Mouse (Mus musculus) retina, adult 2 months (tissue): Measurements from ENCODE around the gene Aifm2.

Source experiments
- DNase-seq: peaks from one replicate; pipeline ENCODE4 v3.0.0-alpha.2; 2012; ENCODE audit warnings: low read depth, low spot score

Aifm2 gene

DNA sequence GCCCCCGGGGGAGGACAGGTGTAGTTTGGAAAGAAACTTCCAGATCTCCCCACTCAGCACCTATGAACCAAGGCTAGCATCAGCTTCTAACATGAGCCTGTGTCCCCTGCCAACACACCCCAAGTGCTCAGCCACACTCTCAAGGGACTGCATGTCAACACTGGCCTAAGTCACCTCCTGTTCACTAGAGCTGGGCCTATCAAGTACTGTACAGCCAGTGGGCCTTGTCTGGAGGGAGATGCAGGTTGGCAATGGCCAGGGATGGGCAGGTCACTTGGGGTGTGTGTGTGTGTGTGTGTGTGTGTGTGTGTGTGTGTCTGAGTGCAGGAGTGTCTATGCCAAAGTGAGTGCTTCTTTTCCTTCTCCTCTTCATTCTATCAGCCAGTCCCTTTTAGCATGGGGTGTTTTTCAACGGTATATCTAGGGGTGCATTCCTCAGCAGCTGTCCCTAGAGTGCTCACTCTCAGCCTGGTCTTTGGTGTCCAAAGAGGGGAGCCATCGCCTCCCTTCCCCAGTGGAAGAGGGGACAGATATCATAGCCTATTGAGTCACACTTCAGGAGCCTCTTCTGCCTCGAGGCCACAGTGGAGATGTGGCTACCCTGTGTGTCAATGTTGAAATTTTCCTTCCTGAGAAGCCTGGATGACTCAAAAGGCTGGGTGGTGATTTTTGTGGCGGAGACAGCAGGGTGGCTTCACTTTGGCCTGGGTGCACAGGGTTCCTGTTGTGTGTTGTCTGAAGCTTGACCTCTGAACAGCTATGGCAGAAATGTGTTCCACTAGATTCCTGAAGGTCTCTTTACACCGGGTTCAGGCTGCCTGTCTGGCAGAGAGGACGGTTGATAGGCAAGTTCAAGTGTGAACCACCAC lies 1.2 kb downstream of the Aifm2 start:
- no peak for DNase-seq

DNA sequence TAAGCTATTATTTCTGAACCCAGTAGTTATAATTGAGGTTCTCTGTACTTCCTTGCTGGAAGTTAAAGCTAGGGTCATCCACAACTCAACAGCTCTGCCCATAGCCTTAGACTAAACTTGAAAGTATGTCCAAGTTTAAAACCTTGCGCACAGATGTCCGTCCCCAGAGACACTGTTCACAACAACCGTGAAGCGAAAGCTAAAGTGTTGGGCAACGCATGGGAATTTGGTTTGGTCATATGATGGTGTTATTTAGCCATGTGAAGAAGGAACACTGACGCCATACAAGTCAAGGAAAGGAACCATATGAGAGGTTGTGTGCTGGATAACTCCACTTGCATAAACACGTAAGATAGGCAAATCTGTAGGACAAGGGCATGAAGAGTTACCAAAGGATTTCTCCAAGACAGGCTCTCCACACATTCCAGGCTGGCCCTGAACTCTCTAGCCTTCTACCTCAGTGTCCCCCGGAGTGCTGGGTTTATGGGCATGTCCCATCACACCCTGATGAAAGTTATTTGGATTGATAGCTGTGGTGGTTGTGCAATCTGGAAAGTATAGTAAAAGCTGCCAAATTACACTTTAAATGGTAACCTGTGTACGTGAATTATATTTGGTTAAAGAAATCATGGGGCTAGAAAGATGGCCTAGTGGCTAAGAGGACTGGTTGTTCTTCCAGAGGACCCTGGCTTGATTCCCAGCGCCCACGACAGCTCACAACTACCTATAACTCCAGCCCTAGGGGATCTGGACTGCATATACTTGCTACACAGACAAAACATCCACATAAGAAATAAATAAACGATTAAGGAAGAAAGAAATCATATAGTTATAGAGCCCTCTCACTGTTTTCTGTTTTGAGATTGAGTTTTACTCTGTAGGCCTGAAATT lies 2.6 kb downstream of the Aifm2 start:
- DNase-seq, result no peak

DNA sequence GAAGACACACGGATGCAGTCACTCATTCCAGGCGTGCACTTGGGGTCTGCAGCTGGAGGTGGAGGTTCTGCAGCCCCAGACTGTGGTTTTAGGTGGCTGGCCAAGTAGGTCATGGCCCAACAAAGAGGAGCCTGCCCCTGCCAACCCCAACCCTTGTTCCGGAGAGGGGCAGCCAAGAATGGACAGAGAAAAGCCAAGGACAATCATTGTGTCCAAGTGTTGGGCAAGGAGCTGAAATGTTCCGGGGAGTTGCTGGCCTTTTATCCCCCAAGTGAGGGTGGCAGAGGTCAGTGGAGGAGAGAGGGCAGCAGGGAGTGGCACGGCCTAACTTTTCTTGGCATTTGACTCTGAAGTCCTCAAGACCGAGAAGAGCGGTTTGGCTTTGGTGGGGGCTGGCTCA lies 5.3 kb downstream of the Aifm2 start:
- DNase-seq, result no peak

DNA sequence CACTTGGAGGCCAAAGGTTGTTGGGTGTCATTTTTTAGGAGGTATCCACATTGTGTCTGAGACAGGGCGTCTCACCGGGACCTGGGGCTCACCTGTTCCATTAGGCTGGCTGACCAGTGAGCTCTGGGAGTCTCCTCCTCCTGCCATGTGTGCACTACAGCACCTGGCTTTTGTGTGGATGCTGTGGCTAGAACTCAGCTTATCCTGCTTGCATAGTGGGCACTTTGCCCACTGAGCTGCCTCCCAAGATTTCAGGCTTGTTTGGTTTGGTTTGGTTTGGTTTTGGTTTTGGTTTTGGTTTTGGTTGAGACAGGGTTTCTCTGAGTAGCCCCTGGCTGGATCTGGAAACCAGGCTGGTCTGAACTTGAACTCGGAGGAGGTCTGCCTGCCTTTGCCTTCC lies 7.2 kb downstream of the Aifm2 start:
- no peak for DNase-seq

DNA sequence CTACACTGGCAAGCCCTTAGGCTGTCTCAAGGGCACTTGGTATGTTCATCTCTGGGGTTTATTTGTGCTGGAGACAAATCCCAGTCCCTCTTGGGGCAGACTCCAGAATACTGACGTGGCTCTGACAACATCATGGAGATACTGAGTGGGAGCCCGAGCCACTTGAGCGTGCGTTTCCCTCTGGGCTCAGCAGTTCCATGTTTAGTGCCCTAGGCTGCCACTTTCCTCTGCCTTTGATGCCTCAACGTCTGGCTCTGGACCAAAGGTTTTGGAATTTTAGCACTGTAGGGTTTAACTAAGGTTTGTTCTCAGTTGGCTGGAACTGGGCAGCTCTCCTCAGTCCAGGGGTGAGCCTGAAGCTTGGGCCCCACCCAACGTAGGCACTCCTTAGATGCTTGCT lies 8.2 kb downstream of the Aifm2 start:
- no peak for DNase-seq

DNA sequence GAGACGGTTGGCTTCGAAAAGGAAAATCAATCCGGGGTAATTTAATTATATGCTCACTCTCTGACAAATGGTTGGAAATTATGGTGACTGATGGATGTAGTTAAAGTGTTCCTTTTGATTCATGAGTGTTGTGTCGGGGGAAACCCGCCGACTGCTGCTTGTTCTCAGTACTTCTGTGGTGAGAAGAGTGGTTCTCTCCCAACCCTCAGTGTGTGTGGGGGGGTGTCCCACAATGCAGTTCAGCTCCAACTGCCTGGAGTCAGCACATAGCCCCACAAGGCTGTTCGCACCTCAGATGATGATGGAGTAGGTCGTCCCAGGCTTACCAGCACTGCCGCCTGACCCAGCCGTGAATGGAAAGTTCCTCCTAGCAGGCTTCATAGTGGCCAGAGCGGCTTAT lies 14.1 kb downstream of the Aifm2 start:
- DNase-seq, result no peak

DNA sequence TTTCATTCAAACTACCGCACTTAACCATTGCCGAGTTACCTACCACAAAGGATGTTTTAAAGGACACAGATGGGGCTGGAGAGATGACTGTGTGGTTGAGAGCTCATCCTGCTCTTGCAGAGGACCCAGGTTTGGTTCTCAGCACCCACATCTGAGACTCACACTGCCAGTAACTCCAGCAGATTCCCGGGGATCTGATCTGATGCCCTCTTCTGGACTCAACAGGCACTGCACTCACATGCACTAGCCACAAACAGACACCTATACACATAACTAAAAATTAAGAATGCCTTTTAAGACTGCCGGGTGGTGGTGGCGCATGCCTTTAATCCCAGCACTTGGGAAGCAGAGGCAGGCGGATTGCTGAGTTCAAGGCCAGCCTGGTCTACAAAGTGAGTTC lies 15.1 kb downstream of the Aifm2 start:
- DNase-seq, result no peak

DNA sequence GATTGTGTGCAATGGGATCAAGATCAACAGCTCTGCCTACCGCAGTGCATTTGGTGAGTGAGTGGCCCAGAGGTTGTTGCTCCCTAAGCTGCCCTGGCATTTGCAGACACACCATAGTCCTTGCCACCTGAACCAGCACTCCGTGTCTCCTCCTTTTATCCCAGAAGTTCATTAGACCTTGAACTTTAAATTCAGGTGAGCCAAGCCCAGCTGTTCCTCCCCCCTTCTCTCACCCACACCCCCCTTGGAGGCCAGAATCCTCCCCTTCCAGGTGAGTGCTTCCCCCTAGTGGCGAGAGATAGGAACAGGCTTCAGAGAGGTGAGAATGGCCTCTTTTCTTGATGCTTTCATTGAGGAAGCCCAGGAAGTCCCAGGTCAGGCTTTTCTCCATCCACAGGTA lies 19.3 kb downstream of the Aifm2 start:
- DNase-seq, result peak; percentile 32

DNA sequence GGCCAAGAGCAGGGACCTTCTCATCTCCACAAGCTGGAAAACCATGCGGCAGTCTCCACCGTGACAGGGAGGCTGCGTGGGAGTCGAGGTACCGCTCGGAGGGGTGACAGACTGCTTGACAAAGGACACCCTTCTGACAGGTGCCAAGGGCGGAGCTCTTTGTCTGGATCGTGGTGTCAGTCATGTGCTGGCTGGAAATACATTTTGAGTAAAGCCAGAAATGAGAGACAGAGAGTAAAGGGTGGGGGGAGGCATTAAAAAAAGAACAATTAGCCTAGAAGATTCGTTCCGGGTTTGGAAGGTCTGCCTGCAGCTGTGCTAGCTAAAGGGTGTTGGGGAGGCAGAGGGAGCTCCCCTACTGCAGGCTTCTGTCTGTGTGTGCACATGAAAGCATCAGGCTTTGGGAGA lies 21.6 kb downstream of the Aifm2 start:
- DNase-seq, result no peak

DNA sequence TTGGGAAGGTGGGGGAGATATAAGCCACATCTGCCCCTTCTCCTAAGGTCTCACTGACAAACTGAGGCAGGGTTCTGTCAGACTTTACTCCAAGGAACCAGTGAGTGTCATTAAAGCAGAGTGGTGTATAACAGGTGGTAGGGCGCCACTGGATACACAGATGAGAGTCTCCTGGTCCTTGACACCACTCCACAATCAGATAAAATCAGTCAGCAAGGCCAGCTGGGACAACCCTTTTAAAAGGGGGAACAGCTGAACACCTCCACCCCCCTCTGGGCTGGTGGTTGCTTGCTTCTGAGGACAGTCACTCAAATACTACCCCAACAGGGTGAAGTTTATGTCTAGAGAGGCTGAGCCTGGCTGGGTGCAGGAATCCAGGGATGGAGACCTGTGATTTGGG lies 22.5 kb downstream of the Aifm2 start:
- no peak for DNase-seq

DNA sequence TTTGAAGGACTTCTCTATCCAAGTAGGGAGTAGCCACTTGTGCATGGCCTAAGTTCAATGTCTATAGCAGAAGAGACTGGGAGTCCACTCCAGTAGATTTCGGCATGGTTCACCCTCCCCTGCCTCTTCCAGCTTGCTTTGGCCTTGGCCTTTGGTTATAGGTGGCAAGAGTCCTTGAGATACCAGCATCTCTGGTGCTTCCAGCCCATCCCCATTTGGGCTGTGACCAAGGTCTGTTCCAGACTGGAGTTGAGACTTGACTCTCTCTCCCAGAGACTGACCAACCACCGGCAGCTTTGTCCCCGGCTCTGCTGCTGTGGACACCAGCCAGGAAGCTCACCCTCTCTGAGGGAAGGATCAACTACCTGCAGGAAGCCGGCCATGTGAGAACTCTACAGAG lies 23.1 kb downstream of the Aifm2 start:
- DNase-seq, result no peak

DNA sequence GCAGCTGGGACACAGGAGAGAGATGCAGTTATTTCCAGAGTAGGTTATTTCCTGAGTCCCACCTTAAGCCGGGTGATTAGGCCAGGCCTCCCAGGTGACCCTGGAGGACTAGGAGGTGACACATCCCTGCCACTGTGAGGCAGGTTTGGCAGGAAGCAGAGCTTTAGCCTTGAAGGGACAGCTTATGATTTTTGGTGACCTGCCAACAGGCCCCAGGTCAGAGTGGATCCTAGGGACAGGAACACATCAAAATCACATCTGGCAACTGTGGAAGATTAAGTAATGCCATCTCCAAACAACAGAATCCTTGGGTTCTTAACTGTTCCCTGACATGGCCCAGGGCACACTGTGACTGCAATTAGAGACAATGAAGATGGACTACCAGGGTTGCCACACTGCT lies 26.2 kb downstream of the Aifm2 start:
- DNase-seq, result no peak

DNA sequence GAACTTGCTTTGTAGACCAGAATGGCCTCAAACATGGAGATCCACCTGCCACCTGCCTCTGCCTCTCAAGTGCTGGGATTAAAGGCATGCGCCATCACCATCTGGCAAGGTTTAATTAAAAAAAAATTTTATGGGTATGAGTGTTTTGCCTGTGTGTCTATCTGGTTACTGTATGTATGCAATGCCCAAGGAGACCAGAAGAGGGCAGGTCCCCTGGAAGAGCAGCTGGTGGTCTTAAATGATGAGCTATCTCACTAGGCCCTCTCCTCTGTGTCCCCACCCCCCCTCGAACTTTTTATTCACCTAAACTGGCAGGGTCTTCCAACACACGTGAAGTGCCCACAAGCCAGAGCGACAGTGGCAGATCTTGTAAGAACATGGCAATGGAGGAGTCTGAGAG lies 26.8 kb downstream of the Aifm2 start:
- DNase-seq, result no peak

DNA sequence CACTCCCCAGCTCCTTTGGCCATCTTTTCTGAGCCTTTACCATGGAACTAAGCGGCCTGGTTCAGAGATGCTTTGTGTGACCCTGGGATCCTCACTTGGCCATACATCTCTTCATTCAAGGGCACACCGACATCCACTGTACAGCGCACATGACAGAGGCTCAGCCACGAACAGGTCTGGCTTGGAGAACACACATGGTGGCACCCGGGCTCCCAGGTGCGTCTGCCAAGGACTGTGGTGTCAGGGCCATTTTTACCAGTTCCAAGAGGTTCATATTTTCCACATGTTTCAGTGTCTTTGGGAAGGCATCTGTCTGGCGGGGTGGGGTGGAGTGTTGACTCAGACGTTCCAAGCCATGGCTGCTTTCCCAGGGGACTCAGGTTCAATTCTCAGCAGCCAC lies 27.3 kb downstream of the Aifm2 start:
- no peak for DNase-seq

DNA sequence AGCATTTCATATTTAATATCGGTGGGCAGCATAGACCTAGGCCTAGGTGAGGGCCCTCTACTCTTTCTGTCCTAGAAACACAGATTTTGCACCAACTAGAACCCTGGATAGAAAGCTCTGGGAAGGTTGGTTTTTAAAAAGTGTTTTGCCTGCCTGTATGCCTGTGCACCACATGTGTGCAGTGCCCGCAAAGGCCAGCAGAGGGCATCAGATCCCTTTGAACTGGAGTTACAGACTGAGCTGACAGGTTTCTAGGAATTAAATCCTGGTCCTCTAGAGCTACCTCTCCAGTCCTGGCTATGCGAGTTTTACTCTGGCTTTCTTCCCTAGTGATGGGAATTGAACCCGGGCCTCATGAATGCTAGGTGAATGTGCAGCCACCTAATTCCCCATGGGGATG lies 30.1 kb downstream of the Aifm2 start:
- no peak for DNase-seq

DNA sequence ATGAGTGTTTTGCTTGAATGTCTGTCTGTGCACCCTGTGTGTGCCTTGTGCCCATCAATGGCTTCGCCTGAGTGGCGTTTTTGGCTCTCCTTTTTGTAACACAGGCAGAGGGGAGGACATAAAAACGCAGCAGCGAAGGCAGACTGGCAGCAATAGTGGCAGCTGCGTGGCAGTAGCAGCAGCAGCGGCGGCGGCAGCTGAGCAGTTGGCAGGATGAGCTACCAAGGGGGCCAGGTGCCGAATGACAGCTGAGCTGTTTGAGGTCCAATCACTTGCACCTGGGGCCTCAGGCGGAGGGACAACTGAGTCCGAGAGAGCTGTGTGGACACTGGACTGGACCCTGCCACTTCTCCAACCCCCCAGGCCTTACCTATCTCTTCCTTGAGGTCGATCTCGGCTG lies 32.2 kb downstream of the Aifm2 start:
- DNase-seq, result no peak

DNA sequence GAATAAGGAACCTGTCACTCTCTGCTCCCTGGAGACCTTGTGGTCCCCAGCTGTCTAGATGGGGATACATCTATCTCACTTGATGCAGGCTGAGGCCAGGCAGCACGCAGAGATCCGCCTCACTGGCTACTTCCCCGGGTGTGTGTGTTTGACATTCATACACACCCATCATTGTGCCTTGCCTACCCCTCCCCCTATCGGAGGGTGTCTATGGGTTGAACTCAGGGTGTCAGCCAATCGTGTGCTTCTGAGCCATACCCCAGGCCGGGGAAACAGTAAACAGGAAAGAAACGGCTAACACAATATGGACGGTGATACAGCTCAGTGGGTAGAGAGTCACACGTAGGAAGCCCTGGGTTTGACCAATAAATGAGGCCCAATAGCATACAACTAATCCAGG lies 35.0 kb downstream of the Aifm2 start:
- no peak for DNase-seq

DNA sequence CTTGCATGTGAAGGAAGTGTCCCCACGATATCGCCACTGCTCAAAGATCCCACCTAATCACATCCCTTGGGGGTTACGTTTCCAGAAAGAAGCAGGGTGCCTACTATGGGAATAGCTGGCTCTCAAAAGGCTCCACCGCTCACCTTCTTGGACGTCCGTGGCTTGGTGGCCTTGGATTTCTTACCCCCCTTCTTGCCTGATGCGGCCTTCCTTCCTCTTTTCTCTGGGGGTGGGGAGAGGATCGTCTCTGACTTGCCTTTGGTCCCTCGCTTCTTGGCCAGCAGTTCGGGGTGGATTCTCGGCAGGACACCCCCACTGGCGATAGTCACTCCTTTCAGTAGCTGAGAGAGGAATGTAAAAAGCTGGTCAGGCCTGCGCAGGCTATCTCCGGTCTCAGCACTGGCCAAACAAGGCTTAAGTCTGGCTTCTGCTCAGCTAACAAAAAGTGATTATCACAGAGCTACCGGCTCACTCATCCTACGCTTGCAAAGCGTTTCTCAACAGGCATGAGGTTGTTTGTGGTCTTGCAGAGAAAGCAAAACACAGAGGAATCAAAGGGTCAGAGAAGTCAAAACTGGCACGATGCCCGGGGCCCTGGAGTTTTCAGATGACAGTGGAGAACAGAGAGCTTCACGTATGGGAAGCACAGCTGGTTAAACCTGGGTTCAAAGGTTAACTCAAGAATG lies 36.6 kb downstream of the Aifm2 start:
- DNase-seq, result no peak

DNA sequence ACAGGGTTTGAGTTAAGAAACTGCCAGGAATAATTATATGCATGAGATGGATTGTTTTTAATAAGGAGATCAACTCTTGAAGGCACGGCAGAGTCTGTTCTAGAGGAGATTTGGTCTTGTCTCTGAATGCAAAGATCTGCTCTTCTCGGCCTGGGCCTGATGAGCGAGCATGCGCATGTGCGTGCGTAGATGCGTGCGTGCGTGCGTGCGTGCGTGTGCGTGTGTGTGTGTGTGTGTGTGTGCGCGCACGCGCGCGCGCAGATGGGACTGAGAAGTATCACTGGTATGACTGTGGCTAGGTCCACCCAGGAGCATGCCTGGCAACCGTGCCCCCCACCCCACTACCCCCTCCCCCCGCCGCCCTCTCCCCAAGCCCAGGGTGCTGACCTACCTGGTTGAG lies 38.0 kb downstream of the Aifm2 start:
- no peak for DNase-seq

DNA sequence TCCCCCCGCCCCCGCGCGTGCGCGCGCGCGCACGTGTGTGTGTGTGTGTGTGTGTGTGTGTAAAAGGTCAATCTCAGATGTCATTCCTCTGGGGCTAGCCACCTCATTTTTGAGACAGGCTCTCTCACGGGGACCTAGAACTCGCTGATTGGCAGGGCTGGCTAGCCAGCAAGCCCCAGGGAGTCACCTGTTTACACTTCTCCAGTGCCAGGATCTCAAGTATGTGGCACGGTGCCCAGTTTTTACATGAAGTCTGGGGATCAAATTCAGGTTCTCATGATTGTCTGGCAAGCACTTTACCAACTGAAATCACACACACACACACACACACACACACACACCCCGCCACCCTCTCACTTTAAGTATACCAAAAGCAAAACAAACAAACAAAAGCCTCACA lies 42.0 kb downstream of the Aifm2 start:
- DNase-seq, result no peak

DNA sequence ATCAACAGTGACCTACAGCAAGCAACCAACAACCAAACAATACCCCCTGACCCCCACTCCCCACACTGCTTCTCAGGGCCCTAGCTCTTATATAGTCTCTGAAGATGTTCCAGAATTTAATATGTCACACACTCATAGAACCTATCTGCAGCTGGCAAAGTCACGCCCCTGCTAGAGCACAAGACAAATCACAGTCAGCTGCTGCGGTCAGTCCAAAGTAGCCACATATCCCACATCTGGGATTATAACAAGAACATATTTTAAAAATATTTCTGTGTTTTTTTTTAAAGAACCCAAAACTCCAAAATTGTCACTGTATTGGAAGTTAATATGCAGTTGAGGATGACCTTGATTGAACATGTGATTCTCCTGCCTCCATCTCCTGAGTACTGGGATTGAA lies 43.8 kb downstream of the Aifm2 start:
- DNase-seq, result no peak

DNA sequence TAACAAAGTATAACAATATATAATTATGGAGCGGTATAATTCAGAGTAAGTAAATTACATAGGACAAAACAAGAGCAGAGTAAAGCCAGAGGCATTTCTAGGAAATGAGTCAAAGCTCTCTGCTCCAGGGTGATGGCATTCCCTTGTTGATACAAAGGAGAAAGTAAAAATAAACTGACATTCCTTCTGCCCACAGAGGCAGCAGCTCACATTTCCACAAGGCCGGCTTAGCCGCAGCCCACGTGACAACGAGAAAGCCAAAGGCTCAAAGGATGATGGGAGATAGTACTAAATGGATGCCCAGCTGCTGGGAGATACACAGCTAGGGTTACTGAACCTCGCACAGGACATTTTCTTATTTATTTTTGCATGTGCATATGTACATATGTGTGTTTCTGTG lies 44.8 kb downstream of the Aifm2 start:
- DNase-seq, result no peak
